Mouse (Mus musculus) kidney, adult 2 months (tissue): Measurements from ENCODE around the gene Sema3b.

Experiments used
- CTCF ChIP-seq: fragments of 200-500 bp; conservative IDR thresholded peaks from 2 replicates; pipeline ENCODE4 v1.5.1; 2011; ENCODE audit warnings: low read depth, mild to moderate bottlenecking, control low read depth, low read length, moderate library complexity, mixed read lengths; ENCODE audit not compliant: insufficient read depth, insufficient read length
- POLR2A ChIP-seq: fragments of 200-500 bp; IDR thresholded peaks from one replicate; pipeline ENCODE4 v1.6.1; 2011; ENCODE audit warnings: low read depth, low read length, control low read depth

- no peak for TF ChIP-seq POLR2A
- no peak for TF ChIP-seq CTCF
These were observed 9.6 kb downstream of the Sema3b start for GRCm38 (mm10) chr9:107599433-107599832.
